Mouse (Mus musculus) neural tube, embryonic 15.5 days (tissue): ENCODE measurements at regions not wholly inside any gene's neighbourhood (a gene's known extent, or its start where the extent isn't known, plus 50 kb on each side); places are given as distances from the start of the nearest gene placed in this dataset.
A peak's percentile ranks its signal among the peaks of the same experiment; 100 is the strongest.
"Not testable (repeated sequence)": the region's sequence is repeated elsewhere in the genome, so short reads cannot be mapped to it uniquely, and the experiment has no call there.

Source experiments
- ATAC-seq: fragments of 200-750 bp; cut with Nextera tagmentation; 2 replicates; pipeline ENCODE4 v1.8.0; 2017; ENCODE audit warnings: mild to moderate bottlenecking, moderate TSS enrichment, moderate library complexity; ENCODE audit not compliant: low FRiP score
- H3K27ac ChIP-seq: fragments of 300-500 bp; sonication (generic); replicated peaks from 2 replicates; pipeline ENCODE4 v1.5.1; 2015; ENCODE audit warnings: mild to moderate bottlenecking, inconsistent platforms
- H3K27me3 ChIP-seq: fragments of 300-500 bp; sonication (generic); replicated peaks from 2 replicates; pipeline ENCODE4 v1.6.1; 2015; ENCODE audit warnings: inconsistent platforms
- H3K36me3 ChIP-seq: fragments of 300-500 bp; sonication (generic); 2 replicates; pipeline ENCODE4 v1.6.1; 2015; ENCODE audit warnings: inconsistent platforms
- H3K4me1 ChIP-seq: fragments of 300-500 bp; sonication (generic); 2 replicates; pipeline ENCODE4 v1.6.1; 2015; ENCODE audit warnings: inconsistent platforms
- H3K4me2 ChIP-seq: fragments of 300-500 bp; sonication (generic); 2 replicates; pipeline ENCODE4 v1.6.1; 2015; ENCODE audit warnings: inconsistent platforms, mild to moderate bottlenecking, moderate library complexity
- H3K4me3 ChIP-seq: fragments of 300-500 bp; sonication (generic); replicated peaks from 2 replicates; pipeline ENCODE4 v1.5.1; 2015; ENCODE audit warnings: mild to moderate bottlenecking, inconsistent platforms
- H3K9ac ChIP-seq: fragments of 300-500 bp; sonication (generic); replicated peaks from 2 replicates; pipeline ENCODE4 v1.6.1; 2015; ENCODE audit warnings: mild to moderate bottlenecking, inconsistent platforms
- H3K9me3 ChIP-seq: fragments of 300-500 bp; sonication (generic); replicated peaks from 2 replicates; pipeline ENCODE4 v1.6.1; 2016; ENCODE audit warnings: inconsistent platforms
- WGBS: fragments of 180-500 bp; shearing (Covaris S2); methylation state at CpG from one replicate; pipeline ENCODE4 v1.1.7; 2015; ENCODE audit warnings: mixed read lengths; 5-methylcytosine and 5-hydroxymethylcytosine counted together

DNA sequence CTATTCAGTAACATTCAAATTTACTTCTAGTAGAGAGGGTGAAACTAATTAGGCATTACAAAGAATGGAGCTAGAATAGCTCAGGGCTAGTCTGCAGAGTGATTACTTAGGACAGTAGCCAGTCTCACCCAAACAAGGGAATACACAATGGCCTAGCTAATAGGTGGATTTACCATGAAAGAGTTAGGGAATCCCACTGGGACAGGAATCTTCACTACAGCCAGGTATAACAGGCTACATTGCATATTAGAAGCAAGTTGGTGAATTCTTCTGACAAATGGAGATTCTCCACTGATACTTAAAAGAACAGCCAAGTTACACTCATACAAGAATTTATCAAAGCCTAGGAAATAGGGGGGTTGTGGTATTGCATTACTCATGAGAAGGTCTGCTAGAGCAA lies 670.2 kb upstream of the Chrm3 start:
- H3K9ac ChIP-seq, H3K4me1 ChIP-seq, H3K4me3 ChIP-seq, H3K36me3 ChIP-seq, H3K9me3 ChIP-seq, H3K27ac ChIP-seq, ATAC-seq, H3K27me3 ChIP-seq, H3K4me2 ChIP-seq: not testable (repeated sequence)

DNA sequence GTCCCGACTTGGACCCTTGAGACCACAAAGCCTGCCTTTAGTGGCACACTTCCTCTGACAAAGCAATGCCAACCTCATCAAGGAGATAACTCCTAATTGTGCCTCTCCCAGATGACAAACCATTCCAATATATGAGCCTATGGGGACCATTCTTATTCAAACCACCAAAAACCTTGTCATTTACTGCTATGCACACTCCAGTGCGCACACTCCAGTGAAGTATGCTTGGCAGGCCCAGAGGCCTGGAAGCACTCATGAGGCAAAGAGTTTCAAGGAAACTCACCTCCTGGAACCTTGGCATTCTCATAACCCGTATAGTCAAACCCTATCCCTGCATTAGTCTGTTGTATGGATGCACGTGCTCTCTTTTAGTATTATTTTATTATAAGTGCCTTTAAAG lies 669.7 kb upstream of the Chrm3 start:
- ATAC-seq = no peak
- H3K27me3 ChIP-seq = no peaks in the 10 kb centered on the region
- no peak overlapping the region for H3K4me2 ChIP-seq
- no peak overlapping the region for H3K27ac ChIP-seq
- H3K36me3 ChIP-seq = no peaks in the 10 kb centered on the region
- H3K4me1 ChIP-seq = peaks cover 2% of the 10 kb centered on the region; the same call in 1 of the 2 replicates
- H3K9me3 ChIP-seq = no peaks in the 10 kb centered on the region
- H3K9ac ChIP-seq = no peak overlapping the region
- no peak overlapping the region for H3K4me3 ChIP-seq
- WGBS = 83% methylated on average over 4 of the region's 4 CpGs

DNA sequence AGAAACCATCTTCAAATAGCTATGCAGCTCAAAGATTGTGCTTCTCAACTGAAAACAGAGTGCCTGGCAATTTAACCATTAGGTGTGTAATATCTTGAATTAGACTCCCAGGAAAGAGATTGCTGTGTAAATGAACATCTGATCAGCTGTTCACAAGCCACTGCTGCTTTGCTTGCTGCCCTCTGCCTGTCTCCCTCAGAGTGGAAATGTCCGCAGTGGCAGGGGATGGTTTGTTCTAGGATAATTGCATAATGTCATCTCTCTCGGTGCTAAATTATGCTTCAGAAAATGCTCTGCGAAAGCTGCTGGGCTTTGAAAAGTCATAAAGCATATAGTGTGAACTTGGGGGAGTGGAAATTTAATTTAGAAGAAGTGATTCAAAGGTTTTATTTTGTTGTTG lies 665.3 kb upstream of the Chrm3 start:
- 48% methylated on average over 3 of the region's 3 CpGs for WGBS
- H3K4me1 ChIP-seq = peaks cover 2% of the 10 kb centered on the region; the same call in 1 of the 2 replicates
- no peak overlapping the region for H3K4me3 ChIP-seq
- H3K4me2 ChIP-seq = no peak overlapping the region
- no peak overlapping the region for H3K27ac ChIP-seq
- H3K27me3 ChIP-seq = no peaks in the 10 kb centered on the region
- H3K9ac ChIP-seq = no peak overlapping the region
- H3K9me3 ChIP-seq = no peaks in the 10 kb centered on the region
- no peaks in the 10 kb centered on the region for H3K36me3 ChIP-seq
- no peak for ATAC-seq

DNA sequence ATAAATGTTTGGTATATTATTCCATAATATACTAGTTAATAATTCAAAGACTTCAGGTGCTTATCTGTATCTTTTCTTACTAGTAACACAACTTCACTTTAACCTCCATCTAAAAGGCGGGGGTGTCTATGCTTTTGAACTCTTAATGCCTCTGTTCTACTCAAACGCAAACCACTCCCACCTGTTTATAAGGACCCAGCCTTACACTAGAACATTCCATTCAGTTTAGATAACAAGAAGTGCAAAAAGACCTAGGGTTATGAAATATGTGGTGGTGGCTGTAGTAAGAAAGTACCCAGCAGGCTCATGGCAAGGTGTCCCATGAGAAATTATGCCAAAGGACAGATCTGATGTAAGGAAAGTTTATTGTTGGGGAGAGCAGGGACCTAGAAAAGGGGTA lies 663.8 kb upstream of the Chrm3 start:
- ATAC-seq = no peak
- no peak overlapping the region for H3K4me3 ChIP-seq
- H3K36me3 ChIP-seq = no peaks in the 10 kb centered on the region
- H3K27me3 ChIP-seq = no peaks in the 10 kb centered on the region
- H3K27ac ChIP-seq = no peak overlapping the region
- 94% methylated on average over 2 of the region's 2 CpGs for WGBS
- no peak overlapping the region for H3K4me2 ChIP-seq
- H3K9ac ChIP-seq = no peak overlapping the region
- H3K4me1 ChIP-seq = peaks cover 2% of the 10 kb centered on the region; the same call in 1 of the 2 replicates
- no peaks in the 10 kb centered on the region for H3K9me3 ChIP-seq

DNA sequence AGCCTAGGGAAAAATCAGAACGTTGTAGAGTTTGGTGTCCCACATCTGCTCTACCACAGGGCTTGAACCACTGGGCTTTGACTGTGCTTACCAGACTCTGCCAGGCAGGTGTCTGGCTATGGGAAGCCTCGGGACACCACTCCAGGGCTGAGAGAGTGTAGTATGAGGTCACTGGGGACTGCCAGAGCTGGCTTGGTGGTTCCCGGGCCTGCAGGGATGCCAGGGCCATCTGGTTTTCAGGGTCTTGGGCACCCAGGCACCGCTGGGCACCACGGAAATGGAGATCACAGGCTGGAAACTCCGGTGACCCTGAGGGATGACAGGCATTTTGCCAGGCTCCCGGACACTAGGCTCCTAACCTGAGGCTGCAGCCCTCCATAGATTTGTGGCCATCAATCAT lies 656.9 kb upstream of the Chrm3 start:
- H3K4me1 ChIP-seq = no peaks in the 10 kb centered on the region
- no peak overlapping the region for H3K27ac ChIP-seq
- no peak overlapping the region for H3K4me2 ChIP-seq
- H3K36me3 ChIP-seq = no peaks in the 10 kb centered on the region
- no peak overlapping the region for H3K9ac ChIP-seq
- 89% methylated on average over 7 of the region's 7 CpGs for WGBS
- no peak overlapping the region for H3K4me3 ChIP-seq
- no peaks in the 10 kb centered on the region for H3K27me3 ChIP-seq
- no peak for ATAC-seq
- no peaks in the 10 kb centered on the region for H3K9me3 ChIP-seq

DNA sequence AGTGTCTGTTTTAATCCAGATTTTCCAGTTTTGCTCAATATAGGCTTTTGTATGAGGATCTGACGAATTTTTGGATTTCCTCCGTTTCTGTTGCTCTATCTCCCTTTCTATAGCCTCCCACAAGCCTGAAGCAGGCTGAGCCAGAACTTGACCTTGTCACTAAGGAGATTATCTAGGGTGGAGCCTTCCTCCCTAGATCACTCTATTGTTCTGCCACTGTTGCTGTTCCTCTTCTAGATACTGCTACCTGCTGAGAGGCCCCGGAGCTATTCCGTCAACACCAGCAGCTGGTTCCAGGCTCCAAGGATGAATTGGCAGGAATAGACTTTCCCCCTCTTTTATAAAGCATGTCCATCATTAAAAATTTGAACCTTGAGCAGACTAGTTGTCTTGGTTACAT lies 644.7 kb upstream of the Chrm3 start:
- H3K9me3 ChIP-seq = no peaks in the 10 kb centered on the region
- no peak overlapping the region for H3K27ac ChIP-seq
- no peaks in the 10 kb centered on the region for H3K27me3 ChIP-seq
- H3K9ac ChIP-seq = no peak overlapping the region
- H3K4me3 ChIP-seq = no peak overlapping the region
- no peaks in the 10 kb centered on the region for H3K4me1 ChIP-seq
- WGBS = 44% methylated on average over 4 of the region's 4 CpGs
- no peak overlapping the region for H3K4me2 ChIP-seq
- no peaks in the 10 kb centered on the region for H3K36me3 ChIP-seq
- ATAC-seq = no peak

DNA sequence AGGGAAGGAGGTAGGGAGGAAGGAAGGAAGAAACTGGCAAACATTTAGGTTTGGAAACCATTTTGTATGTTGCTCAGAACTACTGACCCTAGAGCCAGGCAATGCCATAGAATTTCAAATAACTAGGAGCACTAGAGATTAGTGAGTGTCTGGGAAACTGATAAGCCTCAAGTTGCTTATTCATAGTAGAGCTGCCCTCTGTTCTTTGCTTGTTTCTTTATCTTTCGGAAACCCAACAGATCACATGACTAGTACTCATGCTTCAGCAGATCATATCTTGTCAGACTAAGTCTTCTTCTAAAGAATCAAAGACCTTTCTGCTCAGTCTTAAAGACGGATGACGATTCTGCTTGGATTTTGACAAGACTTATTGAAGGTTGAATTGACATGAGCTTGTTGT lies 630.5 kb upstream of the Chrm3 start:
- Histone ChIP-seq H3K27me3 (no peaks in the 10 kb centered on the region), H3K4me2 (no peak overlapping the region), H3K9ac (no peak overlapping the region), H3K9me3 (no peaks in the 10 kb centered on the region), H3K4me3 (no peak overlapping the region), H3K27ac (no peak overlapping the region), H3K4me1 (no peaks in the 10 kb centered on the region), H3K36me3 (no peaks in the 10 kb centered on the region)
- ATAC-seq = no peak
- WGBS = 94% methylated on average over 3 of the region's 3 CpGs

DNA sequence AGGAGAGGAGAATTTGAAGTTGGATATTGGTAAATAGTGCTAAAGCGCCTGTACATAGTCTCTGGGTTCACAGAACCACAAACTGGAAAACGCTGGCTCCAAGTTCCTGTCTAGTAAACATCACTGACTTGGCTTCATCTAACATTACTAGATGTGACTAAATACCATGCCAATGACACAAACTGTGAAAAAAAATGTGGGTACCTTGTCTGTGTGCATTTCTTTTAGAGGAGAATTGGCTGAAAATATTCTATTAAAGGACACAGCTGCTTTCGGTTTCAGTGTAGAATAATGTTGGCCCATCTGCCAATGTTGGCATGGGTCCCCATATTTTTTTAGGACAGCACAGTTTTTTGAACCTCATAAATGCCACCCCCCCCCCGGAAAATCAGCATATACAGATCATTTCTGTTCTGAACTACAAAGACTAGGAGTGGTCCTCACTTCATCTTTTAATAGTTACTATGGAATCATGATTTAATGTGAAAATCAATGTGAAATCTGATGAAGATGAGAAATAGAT lies 629.9 kb upstream of the Chrm3 start:
- H3K4me2 ChIP-seq = no peak overlapping the region
- no peaks in the 10 kb centered on the region for H3K36me3 ChIP-seq
- ATAC-seq = no peak
- H3K9me3 ChIP-seq = no peaks in the 10 kb centered on the region
- H3K9ac ChIP-seq = no peak overlapping the region
- H3K4me1 ChIP-seq = no peaks in the 10 kb centered on the region
- no peaks in the 10 kb centered on the region for H3K27me3 ChIP-seq
- no peak overlapping the region for H3K4me3 ChIP-seq
- H3K27ac ChIP-seq = no peak overlapping the region
- 85% methylated on average over 4 of the region's 4 CpGs for WGBS

DNA sequence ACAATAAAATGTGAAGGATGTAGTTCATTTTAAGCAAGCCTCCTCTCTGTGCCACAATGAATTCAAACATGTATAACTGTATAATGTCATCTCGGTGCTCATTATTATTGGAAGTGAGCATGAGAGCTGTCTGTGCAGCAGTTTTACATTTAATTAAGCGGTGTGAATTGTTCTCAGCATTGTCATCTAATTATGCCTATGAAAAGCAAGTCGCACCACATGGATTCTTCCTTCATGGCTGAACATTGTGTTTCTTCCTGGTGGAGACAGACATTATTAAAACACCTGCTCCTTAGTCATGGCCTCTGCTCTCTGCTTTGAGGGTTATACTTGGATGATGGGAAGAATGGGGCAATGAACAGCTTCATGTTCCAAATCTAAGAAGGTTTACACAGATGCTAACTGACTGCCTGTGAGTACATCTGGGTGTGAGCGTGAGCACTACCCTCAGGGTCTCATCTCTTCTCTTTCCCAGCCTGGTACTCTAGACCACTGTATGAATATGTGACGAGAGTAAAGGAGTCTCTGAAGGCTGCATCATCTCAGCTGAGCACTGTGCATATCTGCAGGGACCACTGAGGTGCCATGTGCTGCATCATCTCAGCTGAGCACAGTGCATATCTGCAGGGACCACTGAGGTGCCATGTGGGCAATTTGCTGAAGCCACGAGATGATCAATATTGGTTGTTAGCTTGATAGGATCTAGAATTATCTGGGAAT lies 628.6 kb upstream of the Chrm3 start:
- Histone ChIP-seq H3K4me1 (no peaks in the 10 kb centered on the region), H3K9me3 (no peaks in the 10 kb centered on the region), H3K27ac (0 out of 2 replicates have a peak overlapping the region, but pooled peaks have one; percentile 37), H3K27me3 (no peaks in the 10 kb centered on the region), H3K9ac (no peak overlapping the region), H3K4me2 (no peak overlapping the region), H3K36me3 (no peaks in the 10 kb centered on the region), H3K4me3 (no peak overlapping the region)
- WGBS = 52% methylated on average over 6 of the region's 6 CpGs
- no peak for ATAC-seq

DNA sequence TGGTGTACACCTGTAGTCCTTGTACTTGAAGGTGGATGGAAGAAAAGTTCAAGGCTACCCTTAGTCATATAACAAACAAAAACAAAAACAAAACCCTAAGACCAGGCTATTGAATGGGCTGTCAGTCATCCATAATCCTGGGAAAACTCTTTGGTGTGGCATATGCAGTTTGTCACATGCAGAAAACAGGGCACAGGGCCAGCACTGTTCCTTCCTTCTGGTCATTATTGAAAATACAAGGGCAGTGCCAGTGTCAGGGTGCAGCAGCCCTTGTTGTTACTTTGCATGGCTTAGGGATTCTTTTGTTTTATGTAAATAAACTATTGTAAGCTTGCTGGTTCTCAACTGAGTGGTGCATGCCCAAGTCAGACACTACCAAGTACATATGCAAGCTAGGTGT lies 623.1 kb upstream of the Chrm3 start:
- ATAC-seq = no peak
- Histone ChIP-seq H3K9ac (no peak overlapping the region), H3K9me3 (no peaks in the 10 kb centered on the region), H3K27me3 (no peaks in the 10 kb centered on the region), H3K4me2 (no peak overlapping the region), H3K4me3 (no peak overlapping the region), H3K4me1 (no peaks in the 10 kb centered on the region), H3K27ac (no peak overlapping the region), H3K36me3 (no peaks in the 10 kb centered on the region)

DNA sequence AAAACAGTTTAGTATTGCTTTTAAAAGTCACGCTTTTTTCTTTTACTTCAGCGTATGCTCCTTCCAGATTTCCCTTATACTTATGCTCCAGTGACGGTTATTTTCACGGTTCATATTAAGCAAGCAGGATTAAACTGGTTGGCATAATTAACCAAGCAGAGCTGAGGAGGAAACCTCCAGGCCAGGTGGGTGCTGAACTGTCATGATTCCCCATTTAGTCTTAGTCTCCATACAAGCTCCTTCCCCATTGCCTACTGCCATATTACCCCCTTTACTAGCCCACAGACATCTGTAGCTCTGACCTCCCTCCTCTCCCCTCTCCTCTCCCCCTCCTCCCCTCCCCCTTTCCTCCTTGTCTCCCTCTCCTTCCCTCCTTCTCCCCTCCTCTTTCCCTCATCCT lies 621.9 kb upstream of the Chrm3 start:
- Histone ChIP-seq H3K4me2 (no peak overlapping the region), H3K9me3 (no peaks in the 10 kb centered on the region), H3K4me3 (no peak overlapping the region), H3K27ac (no peak overlapping the region), H3K27me3 (no peaks in the 10 kb centered on the region), H3K4me1 (no peaks in the 10 kb centered on the region), H3K36me3 (no peaks in the 10 kb centered on the region), H3K9ac (no peak overlapping the region)
- WGBS = 87% methylated on average over 4 of the region's 4 CpGs
- no peak for ATAC-seq

DNA sequence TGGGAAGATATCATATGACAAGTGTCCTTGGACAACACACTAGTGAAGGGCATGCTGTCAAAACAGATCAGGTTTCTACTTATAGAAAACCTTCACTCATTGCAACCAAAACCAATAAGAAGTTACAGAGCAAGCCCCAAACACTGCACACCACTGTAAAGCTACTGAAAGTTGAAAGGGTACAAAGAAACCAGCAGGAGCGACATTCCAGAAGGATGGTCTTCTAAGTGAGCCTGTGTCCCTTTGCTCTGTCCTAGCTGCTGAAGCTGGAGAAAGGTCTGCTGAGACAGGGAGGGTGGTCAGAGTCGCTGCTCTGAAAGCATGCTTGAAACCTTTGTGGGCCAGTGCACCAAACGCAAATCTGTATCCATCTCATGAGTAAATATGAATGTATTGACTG lies 611.3 kb upstream of the Chrm3 start:
- H3K9me3 ChIP-seq = no peaks in the 10 kb centered on the region
- H3K27ac ChIP-seq = no peak overlapping the region
- H3K36me3 ChIP-seq = no peaks in the 10 kb centered on the region
- H3K9ac ChIP-seq = no peak overlapping the region
- no peak for ATAC-seq
- H3K27me3 ChIP-seq = no peaks in the 10 kb centered on the region
- no peak overlapping the region for H3K4me3 ChIP-seq
- WGBS = 85% methylated on average over 3 of the region's 3 CpGs
- no peak overlapping the region for H3K4me2 ChIP-seq
- H3K4me1 ChIP-seq = no peaks in the 10 kb centered on the region
